Mouse (Mus musculus): Measurements from ENCODE around the gene Dpp9.

- no peak for TF ChIP-seq CEBPB (IDR thresholded peaks at IDR 0.05; ENCODE audit: insufficient read depth, poor library complexity, severe bottlenecking)
- TF ChIP-seq POLR2AphosphoS2 (IDR thresholded peaks at IDR 0.05; ENCODE audit: insufficient read length, low read depth) = no peak
- no peak for TF ChIP-seq REST (IDR thresholded peaks at IDR 0.05; ENCODE audit: insufficient read depth, insufficient read length)
- TF ChIP-seq POLR2A (IDR thresholded peaks at IDR 0.05; ENCODE audit: insufficient read length, low read depth) = no peak
- TF ChIP-seq SRF (IDR thresholded peaks at IDR 0.05; ENCODE audit: control insufficient read depth, insufficient read length, low read depth) = no peak
- TF ChIP-seq TCF3 (IDR thresholded peaks at IDR 0.05; ENCODE audit: insufficient read length, low read depth) = no peak
Observed at GRCm38 (mm10) chr17:56202476-56202875, 16.2 kb downstream of the Dpp9 start.
